Mouse (Mus musculus): ENCODE measurements around the gene Arfgef2. TPM values are rescaled to one million over a fixed set of nuclear protein-coding genes. Genes with fewer than 3 reads are reported as not detected.

Arfgef2 gene
- total RNA-seq, 1 experiment from 2014 or later: 15.5 TPM

GRCm38 (mm10) chr2:166800473-166800857 is 4.9 kb upstream of the Arfgef2 start:
- ATAC-seq (replicated peaks in 1 of 2; ENCODE audit: insufficient read depth in 1 of 2, low FRiP score in 2 of 2, low TSS enrichment in 1 of 2, low read depth in 1 of 2, poor library complexity in 2 of 2, severe bottlenecking in 2 of 2): no peak

DNA sequence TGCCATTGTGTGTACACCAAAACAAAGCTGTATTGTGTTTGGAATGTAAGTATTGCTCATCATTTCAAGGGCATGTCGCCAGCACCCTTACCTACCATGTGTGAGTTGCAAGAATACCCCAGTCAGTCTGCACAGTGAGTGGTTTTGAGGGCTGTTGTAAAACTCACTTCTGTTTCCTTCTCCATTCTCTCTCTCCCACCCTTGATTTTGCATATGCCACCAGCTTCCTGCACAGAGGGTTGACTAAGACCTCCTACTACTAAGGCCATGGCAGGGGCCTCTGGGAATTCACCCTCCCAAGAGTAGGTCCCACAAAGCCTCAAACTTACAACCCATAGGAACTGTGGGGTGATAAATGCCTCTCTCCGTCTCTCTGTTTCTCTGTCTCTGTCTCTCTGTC is 4.0 kb upstream of the Arfgef2 start:
- peak; percentile 32 to 40; a peak in 1 of 4 replicates for ATAC-seq (replicated peaks in 1 of 2; ENCODE audit: insufficient read depth in 1 of 2, low FRiP score in 2 of 2, low TSS enrichment in 1 of 2, low read depth in 1 of 2, poor library complexity in 2 of 2, severe bottlenecking in 2 of 2)

GRCm38 (mm10) chr2:166803298-166803697 is 2.1 kb upstream of the Arfgef2 start:
- ATAC-seq (replicated peaks in 1 of 2; ENCODE audit: insufficient read depth in 1 of 2, low FRiP score in 2 of 2, low TSS enrichment in 1 of 2, low read depth in 1 of 2, poor library complexity in 2 of 2, severe bottlenecking in 2 of 2): no peak

GRCm38 (mm10) chr2:166806173-166806705 is 851 bp downstream of the Arfgef2 start:
- ATAC-seq (replicated peaks in 1 of 2; ENCODE audit: insufficient read depth in 1 of 2, low FRiP score in 2 of 2, low TSS enrichment in 1 of 2, low read depth in 1 of 2, poor library complexity in 2 of 2, severe bottlenecking in 2 of 2): 0 out of 4 replicates have a peak, but pooled peaks of 1 of the 2 experiments have one; percentile 19

DNA sequence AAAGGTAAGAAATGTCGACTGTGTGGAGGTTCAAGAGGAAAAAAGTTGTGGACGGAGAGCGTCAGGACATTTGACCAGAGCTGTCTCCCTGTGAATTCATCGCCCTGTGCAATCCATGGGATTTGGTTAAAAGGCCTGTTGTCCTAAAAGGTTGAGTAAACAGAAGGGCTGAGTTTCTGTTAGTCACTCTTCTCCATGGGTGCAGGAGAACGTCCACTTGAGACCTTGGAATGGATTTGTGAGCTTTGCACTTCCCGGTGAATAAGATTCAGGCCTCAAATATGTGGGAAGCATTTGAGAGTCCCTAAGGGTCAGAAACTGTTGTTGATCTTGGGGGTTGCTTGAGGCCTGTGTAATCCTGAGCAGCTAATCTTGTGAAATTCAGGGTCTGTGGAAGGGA is 1.4 kb downstream of the Arfgef2 start:
- no peak for ATAC-seq (replicated peaks in 1 of 2; ENCODE audit: insufficient read depth in 1 of 2, low FRiP score in 2 of 2, low TSS enrichment in 1 of 2, low read depth in 1 of 2, poor library complexity in 2 of 2, severe bottlenecking in 2 of 2)

GRCm38 (mm10) chr2:166809499-166809898 is 4.1 kb downstream of the Arfgef2 start:
- no peak for ATAC-seq (replicated peaks in 1 of 2; ENCODE audit: insufficient read depth in 1 of 2, low FRiP score in 2 of 2, low TSS enrichment in 1 of 2, low read depth in 1 of 2, poor library complexity in 2 of 2, severe bottlenecking in 2 of 2)

GRCm38 (mm10) chr2:166810821-166811220 is 5.4 kb downstream of the Arfgef2 start:
- no peak for ATAC-seq (replicated peaks in 1 of 2; ENCODE audit: insufficient read depth in 1 of 2, low FRiP score in 2 of 2, low TSS enrichment in 1 of 2, low read depth in 1 of 2, poor library complexity in 2 of 2, severe bottlenecking in 2 of 2)

DNA sequence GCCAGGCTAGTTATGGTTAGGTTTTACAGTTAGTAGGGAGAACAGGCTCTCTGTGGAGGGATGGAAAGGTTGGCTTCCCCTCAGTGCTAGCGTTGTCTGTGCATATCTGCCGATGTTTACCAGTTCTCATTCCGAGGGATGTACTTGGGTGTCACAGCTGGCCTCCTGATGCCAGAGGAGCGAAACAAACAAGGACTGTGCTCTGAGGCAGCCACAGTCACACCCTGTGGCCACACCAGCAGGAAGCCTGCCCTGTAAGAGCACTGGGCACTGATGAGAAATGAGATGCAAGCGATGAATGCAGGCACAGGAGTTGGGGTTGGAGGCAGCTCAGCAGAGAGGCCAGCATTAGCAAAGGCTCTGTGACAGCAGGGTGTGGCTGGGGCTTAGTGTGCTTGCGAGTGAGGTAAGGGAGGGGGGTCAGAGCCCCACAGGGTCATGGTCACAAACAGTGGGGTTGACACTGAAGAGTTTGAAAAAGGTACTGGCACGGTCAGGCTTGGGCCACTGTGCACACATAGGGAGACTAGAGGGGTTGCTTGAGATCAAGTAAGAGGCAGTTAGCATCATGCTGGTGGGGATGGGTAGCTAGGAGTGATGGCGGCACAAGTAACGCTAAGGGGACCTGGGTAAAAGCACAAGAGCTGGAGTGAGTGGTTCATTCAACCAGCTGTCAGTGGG is 13.2 kb downstream of the Arfgef2 start:
- ATAC-seq (replicated peaks in 1 of 2; ENCODE audit: insufficient read depth in 1 of 2, low FRiP score in 2 of 2, low TSS enrichment in 1 of 2, low read depth in 1 of 2, poor library complexity in 2 of 2, severe bottlenecking in 2 of 2): no peak

DNA sequence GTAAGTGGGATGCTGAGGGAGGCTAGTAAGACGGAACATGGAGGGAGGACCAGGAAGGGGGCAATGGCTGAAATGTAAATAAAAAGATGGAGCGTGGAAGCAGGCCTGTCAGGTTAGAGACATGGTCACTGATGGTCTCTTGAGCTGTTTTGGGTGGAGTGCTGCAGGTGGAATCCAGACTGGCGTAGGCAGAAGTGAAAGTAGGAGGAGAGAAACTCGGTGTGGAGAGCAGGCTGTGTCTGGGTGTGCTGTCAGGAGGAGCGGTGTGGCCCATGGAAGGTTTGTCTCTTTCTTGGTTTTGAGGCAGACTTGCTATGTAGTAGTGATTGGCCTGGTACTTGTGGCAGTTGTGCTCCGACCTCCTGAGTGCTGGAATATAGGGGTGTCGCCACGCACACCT is 14.5 kb downstream of the Arfgef2 start:
- ATAC-seq (replicated peaks in 1 of 2; ENCODE audit: insufficient read depth in 1 of 2, low FRiP score in 2 of 2, low TSS enrichment in 1 of 2, low read depth in 1 of 2, poor library complexity in 2 of 2, severe bottlenecking in 2 of 2): no peak

GRCm38 (mm10) chr2:166820844-166821243 is 15.5 kb downstream of the Arfgef2 start:
- no peak for ATAC-seq (replicated peaks in 1 of 2; ENCODE audit: insufficient read depth in 1 of 2, low FRiP score in 2 of 2, low TSS enrichment in 1 of 2, low read depth in 1 of 2, poor library complexity in 2 of 2, severe bottlenecking in 2 of 2)

GRCm38 (mm10) chr2:166821406-166821805 is 16.0 kb downstream of the Arfgef2 start:
- no peak for ATAC-seq (replicated peaks in 1 of 2; ENCODE audit: insufficient read depth in 1 of 2, low FRiP score in 2 of 2, low TSS enrichment in 1 of 2, low read depth in 1 of 2, poor library complexity in 2 of 2, severe bottlenecking in 2 of 2)

DNA sequence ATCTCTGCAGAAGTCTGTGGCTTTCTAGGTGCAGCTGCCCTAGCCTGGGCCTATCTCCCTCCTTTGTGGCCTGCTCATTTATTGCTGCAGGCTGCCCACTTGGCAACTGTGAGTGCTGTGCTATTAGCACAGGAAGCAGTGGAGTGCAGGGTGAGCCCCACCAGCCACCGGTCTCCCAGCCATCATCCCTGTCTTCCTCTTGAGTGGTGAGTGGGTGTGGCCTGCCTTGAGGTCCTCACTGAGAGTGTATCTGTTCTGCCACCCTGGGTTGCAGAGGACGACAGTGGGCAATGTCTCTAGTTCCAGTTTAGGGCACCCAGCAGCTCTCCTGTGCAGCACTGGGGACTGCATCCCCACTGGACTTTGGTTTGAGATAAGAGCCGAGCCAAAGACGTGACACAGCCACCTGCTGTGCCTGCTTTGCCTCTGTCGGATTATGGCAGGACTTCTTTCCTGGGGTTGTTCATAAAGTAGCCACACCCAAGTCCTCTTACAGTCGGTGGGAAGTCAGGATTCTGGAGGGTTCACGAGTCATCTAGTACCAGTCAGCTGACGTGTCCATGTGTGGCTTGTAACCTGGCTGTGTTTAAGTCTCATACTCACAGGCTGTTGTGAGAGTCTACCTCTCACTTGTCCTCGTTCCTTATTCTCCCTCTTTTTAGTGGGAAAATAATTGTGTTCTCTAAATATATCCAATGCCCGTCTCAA is 16.9 kb downstream of the Arfgef2 start:
- ATAC-seq (replicated peaks in 1 of 2; ENCODE audit: insufficient read depth in 1 of 2, low FRiP score in 2 of 2, low TSS enrichment in 1 of 2, low read depth in 1 of 2, poor library complexity in 2 of 2, severe bottlenecking in 2 of 2): peak; percentile 33 to 47; a peak in 2 of 4 replicates

GRCm38 (mm10) chr2:166822901-166823300 is 17.5 kb downstream of the Arfgef2 start:
- ATAC-seq (replicated peaks in 1 of 2; ENCODE audit: insufficient read depth in 1 of 2, low FRiP score in 2 of 2, low TSS enrichment in 1 of 2, low read depth in 1 of 2, poor library complexity in 2 of 2, severe bottlenecking in 2 of 2): no peak

- no peak for ATAC-seq (replicated peaks in 1 of 2; ENCODE audit: insufficient read depth in 1 of 2, low FRiP score in 2 of 2, low TSS enrichment in 1 of 2, low read depth in 1 of 2, poor library complexity in 2 of 2, severe bottlenecking in 2 of 2)
These were observed 19.0 kb downstream of the Arfgef2 start for GRCm38 (mm10) chr2:166824386-166824785.

DNA sequence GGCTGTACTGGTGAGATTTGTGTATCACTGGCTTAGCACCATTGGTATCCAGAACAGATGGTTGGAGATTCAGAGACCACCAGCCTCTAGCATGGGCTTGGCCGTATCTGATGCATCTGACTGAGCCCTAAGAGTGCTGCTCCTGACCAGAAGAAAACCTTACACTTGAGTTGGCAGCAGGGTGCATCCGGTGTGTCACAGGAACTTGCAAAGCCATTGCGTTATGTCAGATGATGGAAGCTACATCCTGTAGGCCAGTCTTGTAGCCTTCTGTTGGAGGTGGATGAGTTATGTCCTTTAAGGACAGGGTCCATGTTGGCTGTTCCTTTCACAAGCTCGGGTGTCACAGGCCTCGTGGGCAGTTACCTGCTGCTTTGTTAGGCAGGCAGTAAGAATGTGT is 19.6 kb downstream of the Arfgef2 start:
- ATAC-seq (replicated peaks in 1 of 2; ENCODE audit: insufficient read depth in 1 of 2, low FRiP score in 2 of 2, low TSS enrichment in 1 of 2, low read depth in 1 of 2, poor library complexity in 2 of 2, severe bottlenecking in 2 of 2): no peak; a peak in 1 of 4 replicates

- peak; percentile 57 to 68; a peak in 3 of 4 replicates for ATAC-seq (replicated peaks in 1 of 2; ENCODE audit: insufficient read depth in 1 of 2, low FRiP score in 2 of 2, low TSS enrichment in 1 of 2, low read depth in 1 of 2, poor library complexity in 2 of 2, severe bottlenecking in 2 of 2)
These were observed 21.3 kb downstream of the Arfgef2 start for GRCm38 (mm10) chr2:166826491-166827224.

DNA sequence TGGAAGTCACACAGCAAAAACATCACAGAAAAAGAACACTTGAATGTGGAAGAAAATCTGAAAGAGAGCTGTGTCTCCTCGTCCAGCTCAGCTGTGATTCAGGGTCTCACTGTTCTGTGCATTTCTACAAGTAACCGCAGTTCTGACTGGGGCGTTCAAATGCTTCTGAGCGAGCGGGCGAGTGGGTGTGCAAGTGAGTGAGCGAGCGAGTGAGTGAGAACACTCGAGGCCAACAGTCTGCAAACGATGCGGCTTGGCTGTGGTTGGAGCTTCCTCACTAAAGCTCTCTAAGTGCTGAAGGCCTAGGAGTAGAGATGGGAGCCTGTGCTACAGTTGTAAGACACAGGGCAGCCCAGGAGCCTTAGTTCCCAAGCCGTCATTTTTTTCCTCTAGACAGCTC is 22.9 kb downstream of the Arfgef2 start:
- no peak for ATAC-seq (replicated peaks in 1 of 2; ENCODE audit: insufficient read depth in 1 of 2, low FRiP score in 2 of 2, low TSS enrichment in 1 of 2, low read depth in 1 of 2, poor library complexity in 2 of 2, severe bottlenecking in 2 of 2)

DNA sequence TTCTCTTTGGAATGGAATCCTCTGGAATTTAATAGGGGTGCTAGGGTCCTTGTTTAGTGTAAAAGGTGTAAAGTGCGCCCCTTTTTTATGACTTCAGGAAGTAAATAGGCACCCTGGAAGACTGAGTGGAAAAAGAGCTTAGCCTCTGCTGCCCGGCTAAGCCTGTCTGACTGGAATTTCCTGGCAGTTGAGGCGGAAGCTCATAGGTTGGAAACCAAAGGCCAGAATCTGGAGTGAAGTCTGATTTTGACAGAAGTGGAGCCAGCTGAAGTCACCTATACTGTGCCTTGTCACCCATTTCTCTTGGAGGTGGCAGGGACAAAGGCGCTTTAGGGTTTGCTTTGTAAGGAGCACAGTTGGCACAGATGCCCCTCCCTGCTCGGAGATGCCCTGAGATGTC is 25.0 kb downstream of the Arfgef2 start:
- no peak for ATAC-seq (replicated peaks in 1 of 2; ENCODE audit: insufficient read depth in 1 of 2, low FRiP score in 2 of 2, low TSS enrichment in 1 of 2, low read depth in 1 of 2, poor library complexity in 2 of 2, severe bottlenecking in 2 of 2)

Data from hematopoietic stem cell, adult 5-6 weeks (primary cell).